Mouse (Mus musculus): ENCODE results near the gene Guk1. TPM values are rescaled to one million over a fixed set of nuclear protein-coding genes. Genes with fewer than 3 reads are reported as not detected.

Gene Guk1
- total and polyA plus RNA-seq, 2 experiments from 2014 or later = 124 to 271 TPM

- no peak for TF ChIP-seq CTCF (IDR thresholded peaks at IDR 0.05; ENCODE audit: low read depth)
- no peak overlapping the region for H3K27ac ChIP-seq
- ATAC-seq (no peak), DNase-seq (ENCODE audit: low spot score) (no peak)
- no peak overlapping the region for H3K4me3 ChIP-seq (ENCODE audit: low read length)
- WGBS = 87% methylated on average over 13 of the region's 13 CpGs
- no peak overlapping the region for H3K9ac ChIP-seq (replicated peaks; ENCODE audit: low read length)
- H3K36me3 ChIP-seq (ENCODE audit: insufficient read depth, low read length) = peaks cover 26% of the 10 kb centered on the region; the same call in 1 of the 2 replicates
- peaks cover 15% of the 10 kb centered on the region; the same call in 1 of the 2 replicates for H3K4me1 ChIP-seq (ENCODE audit: insufficient read depth, low read length)
- H3K27me3 ChIP-seq (ENCODE audit: insufficient read depth, low read length) = no peaks in the 10 kb centered on the region
- H3K9me3 ChIP-seq (ENCODE audit: low read length) = no peaks in the 10 kb centered on the region
- H3K4me2 ChIP-seq (ENCODE audit: low read depth, low read length) = no peak overlapping the region
Observed at GRCm38 (mm10) chr11:59159099-59159498, 32.9 kb downstream of the Guk1 start.

GRCm38 (mm10) chr11:59155900-59156299 is 36.1 kb downstream of the Guk1 start:
- DNase-seq (ENCODE audit: low spot score) = no peak
- no peak for TF ChIP-seq CTCF (IDR thresholded peaks at IDR 0.05; ENCODE audit: low read depth)
- Histone ChIP-seq H3K4me1 (ENCODE audit: insufficient read depth, low read length) (no peaks in the 10 kb centered on the region), H3K27ac (no peak overlapping the region), H3K4me2 (ENCODE audit: low read depth, low read length) (no peak overlapping the region), H3K9ac (replicated peaks; ENCODE audit: low read length) (no peak overlapping the region), H3K9me3 (ENCODE audit: low read length) (no peaks in the 10 kb centered on the region), H3K27me3 (ENCODE audit: insufficient read depth, low read length) (no peaks in the 10 kb centered on the region), H3K36me3 (ENCODE audit: insufficient read depth, low read length) (peaks cover 26% of the 10 kb centered on the region; the same call in 1 of the 2 replicates), H3K4me3 (ENCODE audit: low read length) (no peak overlapping the region)
- no peak for ATAC-seq
- 80% methylated on average over 5 of the region's 5 CpGs for whole genome bisulfite sequencing

GRCm38 (mm10) chr11:59154220-59154619 is 37.8 kb downstream of the Guk1 start:
- no peak overlapping the region for H3K27ac ChIP-seq
- peaks cover 26% of the 10 kb centered on the region; the same call in 1 of the 2 replicates for H3K36me3 ChIP-seq (ENCODE audit: insufficient read depth, low read length)
- no peak for TF ChIP-seq CTCF (IDR thresholded peaks at IDR 0.05; ENCODE audit: low read depth)
- H3K4me2 ChIP-seq (ENCODE audit: low read depth, low read length) = no peak overlapping the region
- H3K4me1 ChIP-seq (ENCODE audit: insufficient read depth, low read length) = no peaks in the 10 kb centered on the region
- no peak for DNase-seq (ENCODE audit: low spot score)
- no peaks in the 10 kb centered on the region for H3K9me3 ChIP-seq (ENCODE audit: low read length)
- no peaks in the 10 kb centered on the region for H3K27me3 ChIP-seq (ENCODE audit: insufficient read depth, low read length)
- no peak overlapping the region for H3K9ac ChIP-seq (replicated peaks; ENCODE audit: low read length)
- WGBS = 85% methylated on average over 7 of the region's 7 CpGs
- no peak for ATAC-seq
- H3K4me3 ChIP-seq (ENCODE audit: low read length) = no peak overlapping the region

GRCm38 (mm10) chr11:59151729-59152128 is 40.3 kb downstream of the Guk1 start:
- Histone ChIP-seq H3K27ac (no peak overlapping the region), H3K4me1 (ENCODE audit: insufficient read depth, low read length) (no peaks in the 10 kb centered on the region), H3K9ac (replicated peaks; ENCODE audit: low read length) (no peak overlapping the region), H3K36me3 (ENCODE audit: insufficient read depth, low read length) (peaks cover 13% of the 10 kb centered on the region; the same call in 1 of the 2 replicates), H3K4me2 (ENCODE audit: low read depth, low read length) (no peak overlapping the region), H3K4me3 (ENCODE audit: low read length) (no peak overlapping the region), H3K27me3 (ENCODE audit: insufficient read depth, low read length) (no peaks in the 10 kb centered on the region), H3K9me3 (ENCODE audit: low read length) (no peaks in the 10 kb centered on the region)
- ATAC-seq (no peak), DNase-seq (ENCODE audit: low spot score) (no peak)
- peak; percentile 28; the same call in 1 of the 2 replicates for TF ChIP-seq CTCF (IDR thresholded peaks at IDR 0.05; ENCODE audit: low read depth)
- WGBS = 28% methylated on average over 3 of the region's 3 CpGs

GRCm38 (mm10) chr11:59149302-59149701 is 42.7 kb downstream of the Guk1 start:
- no peaks in the 10 kb centered on the region for H3K4me1 ChIP-seq (ENCODE audit: insufficient read depth, low read length)
- no peak overlapping the region for H3K4me3 ChIP-seq (ENCODE audit: low read length)
- WGBS = 57% methylated on average over 3 of the region's 3 CpGs

GRCm38 (mm10) chr11:59142962-59143361 is 49.0 kb downstream of the Guk1 start:
- WGBS = 76% methylated on average over 5 of the region's 5 CpGs
- no peak overlapping the region for H3K4me2 ChIP-seq (ENCODE audit: low read depth, low read length)

More at GRCm38 (mm10) chr11:59149302-59149701, 42.7 kb downstream of the Guk1 start:
- H3K9ac ChIP-seq (replicated peaks; ENCODE audit: low read length) = no peak overlapping the region
- DNase-seq (ENCODE audit: low spot score) (no peak), ATAC-seq (no peak)
- TF ChIP-seq CTCF (IDR thresholded peaks at IDR 0.05; ENCODE audit: low read depth) = no peak
- no peaks in the 10 kb centered on the region for H3K9me3 ChIP-seq (ENCODE audit: low read length)
- no peak overlapping the region for H3K27ac ChIP-seq
- H3K27me3 ChIP-seq (ENCODE audit: insufficient read depth, low read length) = no peaks in the 10 kb centered on the region
- H3K4me2 ChIP-seq (ENCODE audit: low read depth, low read length) = no peak overlapping the region
- H3K36me3 ChIP-seq (ENCODE audit: insufficient read depth, low read length) = no peaks in the 10 kb centered on the region

GRCm38 (mm10) chr11:59141772-59142370 is 50.1 kb downstream of the Guk1 start:
- Histone ChIP-seq H3K36me3 (ENCODE audit: insufficient read depth, low read length) (no peaks in the 10 kb centered on the region), H3K9me3 (ENCODE audit: low read length) (no peaks in the 10 kb centered on the region), H3K4me2 (ENCODE audit: low read depth, low read length) (peak overlapping the region; percentile 37; the same call in 1 of the 2 replicates), H3K4me3 (ENCODE audit: low read length) (no peak overlapping the region), H3K27ac (no peak overlapping the region), H3K4me1 (ENCODE audit: insufficient read depth, low read length) (no peaks in the 10 kb centered on the region), H3K27me3 (ENCODE audit: insufficient read depth, low read length) (peaks cover 10% of the 10 kb centered on the region), H3K9ac (replicated peaks; ENCODE audit: low read length) (no peak overlapping the region)
- WGBS = 6% methylated on average over 14 of the region's 14 CpGs
- no peak for DNase-seq (ENCODE audit: low spot score)
- 0 out of 2 replicates have a peak, but pooled peaks have one; percentile 24 for ATAC-seq
- TF ChIP-seq CTCF (IDR thresholded peaks at IDR 0.05; ENCODE audit: low read depth) = no peak

More at GRCm38 (mm10) chr11:59142962-59143361, 49.0 kb downstream of the Guk1 start:
- H3K4me3 ChIP-seq (ENCODE audit: low read length) = no peak overlapping the region
- no peaks in the 10 kb centered on the region for H3K36me3 ChIP-seq (ENCODE audit: insufficient read depth, low read length)
- TF ChIP-seq CTCF (IDR thresholded peaks at IDR 0.05; ENCODE audit: low read depth) = no peak
- no peaks in the 10 kb centered on the region for H3K4me1 ChIP-seq (ENCODE audit: insufficient read depth, low read length)
- no peak overlapping the region for H3K9ac ChIP-seq (replicated peaks; ENCODE audit: low read length)
- no peaks in the 10 kb centered on the region for H3K9me3 ChIP-seq (ENCODE audit: low read length)
- H3K27me3 ChIP-seq (ENCODE audit: insufficient read depth, low read length) = no peaks in the 10 kb centered on the region
- DNase-seq (ENCODE audit: low spot score) (no peak), ATAC-seq (no peak)
- H3K27ac ChIP-seq = no peak overlapping the region

Measured in hindbrain, postnatal 0 days (tissue).